Mouse (Mus musculus) megakaryocyte, embryonic 14.5 days (primary cell): ENCODE measurements at regions not wholly inside any gene's neighbourhood (a gene's known extent, or its start where the extent isn't known, plus 50 kb on each side); places are given as distances from the start of the nearest gene placed in this dataset.

Source experiments
- FLI1 ChIP-seq: IDR thresholded peaks from 2 replicates; pipeline ENCODE4 v1.6.1; 2012; ENCODE audit warnings: low read length, inconsistent platforms, mixed read lengths
- GATA1 ChIP-seq: IDR thresholded peaks from 3 replicates; pipeline ENCODE4 v1.6.1; 2012; ENCODE audit warnings: mixed read lengths, low read length, inconsistent platforms, borderline replicate concordance

DNA sequence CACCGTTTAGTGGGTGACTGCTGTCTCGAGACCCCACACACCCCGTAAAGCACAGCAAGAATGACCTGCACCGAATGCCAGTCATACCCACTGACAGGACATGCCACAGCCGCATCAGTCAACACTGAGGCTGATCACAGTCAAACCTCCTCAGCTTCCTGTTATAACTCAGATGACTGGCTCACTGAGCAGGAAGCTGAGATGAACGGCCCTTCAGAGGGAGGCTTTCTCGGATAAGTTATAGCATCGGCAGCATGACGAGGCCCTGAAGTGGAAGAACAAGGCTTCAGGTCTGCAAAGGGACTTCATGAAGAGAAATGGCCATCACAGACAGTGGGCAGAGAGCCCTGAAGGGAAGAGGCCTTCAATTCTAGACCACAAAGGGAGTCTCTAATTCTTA is 87.0 kb downstream of the Lbh start:
- TF ChIP-seq GATA1 (no peak), FLI1 (no peak)
